ENCODE assay signal across 12 mouse cellular contexts in genomic region chr17:65299946-65300345, GRCm38 (mm10).
"Had no signal": no experiment of that assay in that cellular context is flagged by ENCODE, and none has a peak within 500 bp of the region (broad histone marks: within the 10 kb centered on the region; RNA-seq: fewer than 3 reads in every experiment).

No protein-coding gene starts in this region.

- DNase-seq: kidney, adult 2 months; kidney, postnatal 25 days; left cerebral cortex, postnatal 4 days; liver, postnatal 0 days; lung, embryonic 14.5 days; right cerebral cortex, postnatal 25 days; spleen, adult 18-20 months; thymus, adult 18-20 months; thymus, postnatal 36 days had no signal

- ATAC-seq: intestine, postnatal 0 days; liver, postnatal 0 days; lung, postnatal 0 days; midbrain, embryonic 13.5 days had no signal
